Mouse (Mus musculus) heart, embryonic 16.5 days (tissue): ENCODE data around the gene Dtymk. TPM values are rescaled to one million over a fixed set of nuclear protein-coding genes. Genes with fewer than 3 reads are reported as not detected.
"Not testable (repeated sequence)": the region's sequence is repeated elsewhere in the genome, so short reads cannot be mapped to it uniquely, and the experiment has no call there.

Experiments
- ATAC-seq: fragments of 200-750 bp; cut with Nextera tagmentation; replicated peaks from 2 replicates; pipeline ENCODE4 v1.8.0; 2017; ENCODE audit warnings: moderate number of reproducible peaks; ENCODE audit not compliant: insufficient read depth, low FRiP score; ENCODE audit errors: extremely low read depth
- H3K27ac ChIP-seq: fragments of 300-500 bp; sonication (generic); 2 replicates; pipeline ENCODE4 v1.5.1; 2014; ENCODE audit warnings: mild to moderate bottlenecking, low read length, control low read depth, moderate library complexity
- H3K27me3 ChIP-seq: fragments of 300-500 bp; sonication (generic); 2 replicates; pipeline ENCODE4 v1.6.1; 2014; ENCODE audit warnings: low read length, mixed read lengths; ENCODE audit not compliant: control insufficient read depth, insufficient read depth
- H3K36me3 ChIP-seq: fragments of 300-500 bp; sonication (generic); 2 replicates; pipeline ENCODE4 v1.6.1; 2014; ENCODE audit not compliant: control insufficient read depth, insufficient read depth
- H3K4me1 ChIP-seq: fragments of 300-500 bp; sonication (generic); 2 replicates; pipeline ENCODE4 v1.6.1; 2014; ENCODE audit warnings: low read length, mixed read lengths; ENCODE audit not compliant: control insufficient read depth, insufficient read depth
- H3K4me2 ChIP-seq: fragments of 300-500 bp; sonication (generic); 2 replicates; pipeline ENCODE4 v1.6.1; 2014; ENCODE audit warnings: low read depth, mild to moderate bottlenecking, control low read depth, low read length
- H3K4me3 ChIP-seq: fragments of 300-500 bp; sonication (generic); 2 replicates; pipeline ENCODE4 v1.5.1; 2014; ENCODE audit warnings: mild to moderate bottlenecking, control low read depth, low read length
- H3K9ac ChIP-seq: fragments of 300-500 bp; sonication (generic); 2 replicates; pipeline ENCODE4 v1.6.1; 2014; ENCODE audit warnings: low read length, control low read depth
- H3K9me3 ChIP-seq: fragments of 300-500 bp; sonication (generic); replicated peaks from 2 replicates; pipeline ENCODE4 v1.6.1; 2016; ENCODE audit warnings: low read length; ENCODE audit not compliant: control insufficient read depth
- WGBS: fragments of 180-500 bp; shearing (Covaris S2); extraction: QIAGEN DNeasy Blood & Tissue Kit; methylation state at CpG from one replicate; pipeline ENCODE4 v1.1.7; 2014; 5-methylcytosine and 5-hydroxymethylcytosine counted together
- polyA plus RNA-seq: library from polyadenylated mRNA; unstranded; fragments of >200 nt; fragmentation: Nextera tagmentation; extraction: Ambion mirVana; gene quantifications from 2 replicates; pipeline ENCODE4 v1.2.1, GENCODE M21; 2015

Gene Dtymk
- 154 and 172 TPM in 2 replicates for polyA plus RNA-seq

GRCm38 (mm10) chr1:93801741-93802238 is at the start of gene Dtymk:
Dtymk (minus strand) TSS chr1:93801934.
- H3K27ac ChIP-seq = peak within 1 kb of the TSS; percentile 93
- peak within 1 kb of the TSS; percentile 89 for H3K9ac ChIP-seq
- H3K4me1 ChIP-seq = peaks cover 35% of the 10 kb centered on the region
- peak; percentile 47 for ATAC-seq
- H3K36me3 ChIP-seq = peaks cover 22% of the 10 kb centered on the region
- peak within 1 kb of the TSS; percentile 87 for H3K4me3 ChIP-seq
- H3K27me3 ChIP-seq = no peaks in the 10 kb centered on the region
- under 1% methylated on average over 42 of the region's 42 CpGs for WGBS
- H3K4me2 ChIP-seq = peak within 1 kb of the TSS; percentile 94
- H3K9me3 ChIP-seq = no peaks in the 10 kb centered on the region

- not testable (repeated sequence) for H3K4me3 ChIP-seq, H3K9me3 ChIP-seq, H3K27me3 ChIP-seq, H3K36me3 ChIP-seq, H3K9ac ChIP-seq, H3K4me2 ChIP-seq, H3K27ac ChIP-seq, H3K4me1 ChIP-seq
- 50% methylated on average over 1 of the region's 3 CpGs for WGBS
- peak; percentile 65 for ATAC-seq
Observed at GRCm38 (mm10) chr1:93845766-93846366, 44.1 kb upstream of the Dtymk start.

- H3K4me2 ChIP-seq, ATAC-seq, H3K27ac ChIP-seq, H3K4me3 ChIP-seq, H3K9me3 ChIP-seq, H3K36me3 ChIP-seq, H3K9ac ChIP-seq, H3K27me3 ChIP-seq, H3K4me1 ChIP-seq: not testable (repeated sequence)
- WGBS = 81% methylated on average over 6 of the region's 8 CpGs
Observed at GRCm38 (mm10) chr1:93838569-93838968, 36.8 kb upstream of the Dtymk start.

GRCm38 (mm10) chr1:93837335-93837734 is 35.6 kb upstream of the Dtymk start:
- WGBS = 92% methylated on average over 8 of the region's 8 CpGs
- Histone ChIP-seq H3K36me3 (peaks cover 2% of the 10 kb centered on the region; the same call in 1 of the 2 replicates), H3K4me3 (no peak overlapping the region), H3K27ac (no peak overlapping the region), H3K9ac (no peak overlapping the region), H3K9me3 (no peaks in the 10 kb centered on the region), H3K4me1 (no peaks in the 10 kb centered on the region), H3K27me3 (no peaks in the 10 kb centered on the region), H3K4me2 (no peak overlapping the region)
- ATAC-seq = no peak

- H3K9ac ChIP-seq = no peak overlapping the region
- H3K27ac ChIP-seq = no peak overlapping the region
- peaks cover 2% of the 10 kb centered on the region; the same call in 1 of the 2 replicates for H3K36me3 ChIP-seq
- H3K4me1 ChIP-seq = no peaks in the 10 kb centered on the region
- no peaks in the 10 kb centered on the region for H3K27me3 ChIP-seq
- H3K4me3 ChIP-seq = no peak overlapping the region
- no peak overlapping the region for H3K4me2 ChIP-seq
- 85% methylated on average over 2 of the region's 2 CpGs for WGBS
- ATAC-seq = no peak
- H3K9me3 ChIP-seq = no peaks in the 10 kb centered on the region
Observed at GRCm38 (mm10) chr1:93836532-93836913, 34.8 kb upstream of the Dtymk start.

- H3K36me3 ChIP-seq = peaks cover 2% of the 10 kb centered on the region; the same call in 1 of the 2 replicates
- no peaks in the 10 kb centered on the region for H3K27me3 ChIP-seq
- no peak overlapping the region for H3K27ac ChIP-seq
- no peaks in the 10 kb centered on the region for H3K9me3 ChIP-seq
- ATAC-seq = no peak
- no peak overlapping the region for H3K9ac ChIP-seq
- no peak overlapping the region for H3K4me2 ChIP-seq
- no peaks in the 10 kb centered on the region for H3K4me1 ChIP-seq
- WGBS = 78% methylated on average over 6 of the region's 6 CpGs
- no peak overlapping the region for H3K4me3 ChIP-seq
Observed at GRCm38 (mm10) chr1:93835876-93836531, 34.3 kb upstream of the Dtymk start.

GRCm38 (mm10) chr1:93835211-93835610 is 33.5 kb upstream of the Dtymk start:
- no peak overlapping the region for H3K4me3 ChIP-seq
- peaks cover 2% of the 10 kb centered on the region; the same call in 1 of the 2 replicates for H3K36me3 ChIP-seq
- H3K9ac ChIP-seq = no peak overlapping the region
- no peak for ATAC-seq
- H3K4me2 ChIP-seq = no peak overlapping the region
- 80% methylated on average over 4 of the region's 4 CpGs for WGBS
- H3K4me1 ChIP-seq = no peaks in the 10 kb centered on the region
- H3K27me3 ChIP-seq = no peaks in the 10 kb centered on the region
- H3K9me3 ChIP-seq = no peaks in the 10 kb centered on the region
- no peak overlapping the region for H3K27ac ChIP-seq

GRCm38 (mm10) chr1:93834671-93835150 is 33.0 kb upstream of the Dtymk start:
- H3K27me3 ChIP-seq = no peaks in the 10 kb centered on the region
- H3K4me2 ChIP-seq = no peak overlapping the region
- ATAC-seq = no peak
- H3K9me3 ChIP-seq = no peaks in the 10 kb centered on the region
- no peak overlapping the region for H3K9ac ChIP-seq
- H3K27ac ChIP-seq = no peak overlapping the region
- no peaks in the 10 kb centered on the region for H3K4me1 ChIP-seq
- 81% methylated on average over 7 of the region's 7 CpGs for WGBS
- no peak overlapping the region for H3K4me3 ChIP-seq
- H3K36me3 ChIP-seq = peaks cover 2% of the 10 kb centered on the region; the same call in 1 of the 2 replicates

GRCm38 (mm10) chr1:93832754-93833360 is 31.1 kb upstream of the Dtymk start:
- WGBS = 69% methylated on average over 3 of the region's 4 CpGs
- H3K27ac ChIP-seq, ATAC-seq, H3K4me1 ChIP-seq, H3K9me3 ChIP-seq, H3K27me3 ChIP-seq, H3K4me3 ChIP-seq, H3K9ac ChIP-seq, H3K36me3 ChIP-seq, H3K4me2 ChIP-seq: not testable (repeated sequence)
